Mouse (Mus musculus) spleen, postnatal 10 days (tissue): Measurements from ENCODE around the gene Zfp87.
A peak's percentile ranks its signal among the peaks of the same experiment; 100 is the strongest.

Source experiments
- DNase-seq, 2 experiments: peaks; one replicate each; pipeline ENCODE4 v3.0.0; 2021 to 2022; ENCODE audit warnings: low spot score in 2 of 2

Gene Zfp87

GRCm38 (mm10) chr13:67525753-67526410, at the start of gene Zfp87, which contains the start of gene Gm26965:
Gene Zfp87, minus strand, starts transcription at chr13:67526177.
Gene Gm26965, minus strand, starts transcription at chr13:67526151.
- peak; percentile 83 to 92 for DNase-seq

GRCm38 (mm10) chr13:67572591-67573189, 46.7 kb upstream of the Zfp87 start:
- no peak for DNase-seq

GRCm38 (mm10) chr13:67553730-67554129, 27.8 kb upstream of the Zfp87 start, which contains the start of gene Zfp748:
Gene Zfp748, minus strand, starts transcription at chr13:67553830.
- DNase-seq, result no peak

GRCm38 (mm10) chr13:67552505-67553346, 26.7 kb upstream of the Zfp87 start:
- peak; percentile 76 to 82 for DNase-seq

- DNase-seq, result no peak
These were observed 20.0 kb upstream of the Zfp87 start for GRCm38 (mm10) chr13:67545941-67546340.

GRCm38 (mm10) chr13:67527049-67527730, 1.2 kb upstream of the Zfp87 start:
- no peak for DNase-seq

GRCm38 (mm10) chr13:67500908-67501307, 25.1 kb downstream of the Zfp87 start:
- no peak for DNase-seq

- DNase-seq, result peak; percentile 45 to 75
These were observed 25.8 kb downstream of the Zfp87 start, which contains the start of gene Zfp58 for GRCm38 (mm10) chr13:67500084-67500719. Gene Zfp58, minus strand, starts transcription at chr13:67500555.

- no peak for DNase-seq
These were observed 30.3 kb downstream of the Zfp87 start for GRCm38 (mm10) chr13:67495631-67496030.

- DNase-seq, result peak in 1 of 2 experiments; percentile 14
These were observed 41.6 kb downstream of the Zfp87 start for GRCm38 (mm10) chr13:67484424-67484811.

- peak; percentile 86 to 90 for DNase-seq
These were observed 42.2 kb downstream of the Zfp87 start, which contains the start of gene Zfp874b for GRCm38 (mm10) chr13:67483625-67484423. Gene Zfp874b, minus strand, starts transcription at chr13:67484258.

GRCm38 (mm10) chr13:67481528-67481927, 44.4 kb downstream of the Zfp87 start:
- DNase-seq, result no peak

GRCm38 (mm10) chr13:67469274-67469673, 56.7 kb downstream of the Zfp87 start:
- DNase-seq, result no peak
